Mouse (Mus musculus) c-Kit-positive CD71-positive TER-119-negative erythroid progenitor cells, embryonic 14.5 days (primary cell): ENCODE data around the gene Atp2a1.

Experiments used
- DNase-seq: peaks from one replicate; pipeline ENCODE4 v3.0.0-alpha.2; 2013; ENCODE audit warnings: low read depth

Gene Atp2a1

DNA sequence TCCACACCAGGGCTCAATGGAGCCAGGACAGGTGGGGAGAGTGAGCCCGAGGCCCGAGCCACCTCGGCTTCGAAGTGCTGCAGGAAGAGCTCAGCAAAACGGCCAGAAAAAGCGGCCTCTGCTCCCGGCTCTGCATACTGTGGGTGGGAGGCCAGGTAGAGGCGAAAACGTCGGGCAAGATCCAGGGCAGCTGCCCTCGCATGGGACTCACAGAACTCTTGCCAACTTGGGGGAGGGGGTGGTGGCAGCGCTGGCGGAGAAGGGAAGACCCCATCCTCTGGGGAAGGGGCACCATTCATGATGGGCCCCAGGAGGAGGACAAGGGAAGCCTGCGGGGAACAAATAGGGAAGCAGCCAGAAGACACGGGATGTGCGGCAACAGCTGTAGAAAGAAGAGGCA is 9.8 kb upstream of the Atp2a1 start:
- no peak for DNase-seq

GRCm38 (mm10) chr7:126472306-126472705 is 9.4 kb upstream of the Atp2a1 start:
- DNase-seq, result no peak

DNA sequence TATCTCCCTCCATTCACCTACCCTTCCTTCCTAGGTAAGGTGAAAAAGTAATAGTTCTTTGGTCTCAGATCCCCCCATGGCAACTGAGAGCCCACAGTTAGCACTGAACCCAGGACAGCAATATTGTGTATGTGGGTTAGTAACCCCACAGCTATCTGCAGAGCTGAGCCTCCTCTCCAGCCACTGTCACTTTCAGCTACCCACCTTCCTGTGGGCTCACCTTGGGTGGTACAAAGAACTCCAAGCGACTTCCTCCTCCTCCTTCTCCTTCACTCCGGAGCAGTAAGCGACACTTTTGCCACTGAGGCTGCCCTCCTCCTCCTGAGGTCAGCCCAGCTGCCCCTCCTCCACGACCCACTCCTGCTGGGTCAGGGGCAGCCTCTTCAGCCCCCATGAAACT is 8.9 kb upstream of the Atp2a1 start:
- no peak for DNase-seq

GRCm38 (mm10) chr7:126471361-126471760 is 8.5 kb upstream of the Atp2a1 start:
- DNase-seq, result no peak

DNA sequence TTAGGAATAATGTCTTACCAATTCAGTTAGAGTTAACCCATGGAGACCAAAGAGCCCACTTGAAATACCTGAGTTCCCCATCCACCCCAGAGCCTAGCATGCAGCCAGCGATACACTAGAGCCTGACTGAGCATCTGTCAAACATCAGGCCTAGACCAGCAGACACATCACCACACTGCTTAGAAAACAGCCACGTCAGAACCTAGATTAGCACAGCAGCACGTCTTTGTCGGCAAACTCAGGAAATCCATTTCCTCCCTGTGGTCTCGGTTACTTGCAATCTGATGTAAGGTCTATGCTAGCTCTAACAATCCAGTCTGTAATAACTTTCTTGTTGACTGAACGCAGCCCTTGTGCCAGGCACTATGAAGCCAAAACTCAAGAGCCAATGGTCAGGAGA is 7.2 kb upstream of the Atp2a1 start:
- no peak for DNase-seq

GRCm38 (mm10) chr7:126467834-126468627 is 5.1 kb upstream of the Atp2a1 start:
- DNase-seq, result no peak

- peak; percentile 59 for DNase-seq
Observed at GRCm38 (mm10) chr7:126467271-126467670, 4.4 kb upstream of the Atp2a1 start.

DNA sequence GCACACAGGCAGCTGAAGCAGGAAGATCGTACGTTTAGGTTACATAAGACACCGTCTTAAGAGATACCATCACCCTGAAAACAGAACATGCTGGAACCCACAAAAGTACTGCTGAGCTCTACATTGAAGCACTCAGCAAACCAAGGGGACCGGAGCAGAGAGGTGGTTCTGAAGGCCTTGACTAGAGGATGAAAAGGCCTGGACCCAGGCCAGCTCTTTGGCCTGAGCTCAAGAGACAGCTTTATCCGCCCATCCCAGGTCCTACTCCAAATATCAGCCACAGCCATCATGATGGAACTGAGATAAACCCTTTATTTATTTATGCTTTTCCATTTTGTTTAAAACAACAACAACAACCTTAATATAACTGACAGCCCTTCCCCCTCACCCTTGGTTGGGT is 3.8 kb upstream of the Atp2a1 start:
- no peak for DNase-seq

GRCm38 (mm10) chr7:126466116-126466515 is 3.2 kb upstream of the Atp2a1 start:
- no peak for DNase-seq

DNA sequence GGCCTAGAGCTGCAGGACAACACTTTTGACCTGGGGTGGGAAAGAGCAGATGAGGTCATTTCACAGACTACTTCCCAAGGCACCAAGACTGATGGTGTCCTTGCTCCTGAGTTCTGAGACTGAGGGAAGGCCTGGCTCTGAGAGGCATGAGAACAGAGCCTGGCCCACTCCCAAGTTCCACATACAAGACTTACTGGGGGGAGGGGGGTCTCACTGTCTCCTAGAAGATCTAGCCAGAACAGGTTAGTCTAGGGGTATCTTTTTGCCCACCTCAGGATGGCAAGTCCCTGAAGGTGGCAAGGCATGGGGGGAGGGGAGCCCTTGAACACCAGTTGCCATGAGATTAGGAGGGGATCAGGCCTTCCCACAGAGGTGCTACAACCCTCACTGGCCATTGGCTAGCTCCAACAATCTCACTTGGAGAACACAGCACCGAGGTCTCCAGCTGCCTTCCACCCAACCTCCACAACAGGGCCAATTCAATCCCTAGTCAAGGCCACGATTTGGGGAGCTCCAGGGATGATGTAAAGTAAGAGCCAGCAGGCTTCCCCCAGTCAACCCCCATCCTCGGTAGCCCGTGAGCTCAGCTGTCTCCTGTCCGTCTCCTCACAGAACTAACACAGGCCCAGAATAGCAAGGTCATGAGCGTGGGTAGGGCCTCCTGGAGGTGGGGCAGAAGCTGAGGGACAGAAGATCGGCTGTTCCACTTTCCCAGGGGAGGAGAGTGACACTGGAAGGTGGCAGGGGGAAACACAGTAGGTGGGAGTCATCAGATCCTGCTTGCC is 2.5 kb upstream of the Atp2a1 start:
- no peak for DNase-seq

DNA sequence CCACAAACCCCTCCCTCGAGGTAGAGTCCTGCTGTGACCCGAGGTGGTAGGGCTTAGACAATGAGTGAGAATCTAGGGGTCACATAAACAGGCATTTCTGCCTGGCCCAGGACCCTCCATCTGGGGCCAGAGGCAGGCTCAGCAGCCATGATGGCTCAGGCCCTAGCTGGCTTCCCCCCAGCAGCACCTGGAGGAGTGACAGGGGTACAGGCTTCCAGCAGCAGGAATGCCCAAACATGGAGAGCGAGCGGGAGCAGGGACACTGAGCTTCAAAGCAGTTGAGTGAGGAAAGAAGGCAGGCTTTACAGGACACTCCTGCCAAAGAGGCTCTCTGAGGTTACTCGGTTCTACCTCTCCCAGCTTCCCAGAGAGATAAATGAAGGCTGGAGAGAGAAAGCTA is 1.9 kb upstream of the Atp2a1 start:
- DNase-seq, result no peak

DNA sequence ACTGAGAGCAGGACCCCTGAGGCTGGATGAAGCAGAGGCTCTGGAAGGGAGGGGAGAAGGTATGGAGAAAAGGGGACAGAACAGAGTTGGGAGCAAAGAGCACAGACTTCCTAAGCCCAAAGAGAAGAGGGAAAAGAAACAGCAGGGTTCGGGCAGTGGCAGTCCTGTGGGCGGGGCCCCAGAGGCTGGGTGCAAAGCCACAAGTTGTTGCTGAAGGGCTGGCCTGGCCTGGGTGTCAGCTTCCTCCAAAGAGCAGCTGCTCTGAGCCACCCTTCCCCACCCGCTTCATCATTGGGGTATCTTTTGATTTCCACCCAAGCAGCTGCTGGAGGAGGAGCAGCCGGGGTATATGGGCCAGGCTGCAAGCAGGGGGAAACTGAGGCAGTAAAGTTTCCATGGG is 1.2 kb upstream of the Atp2a1 start:
- no peak for DNase-seq

- DNase-seq, result no peak
Observed at GRCm38 (mm10) chr7:126463547-126463946, 639 bp upstream of the Atp2a1 start.

DNA sequence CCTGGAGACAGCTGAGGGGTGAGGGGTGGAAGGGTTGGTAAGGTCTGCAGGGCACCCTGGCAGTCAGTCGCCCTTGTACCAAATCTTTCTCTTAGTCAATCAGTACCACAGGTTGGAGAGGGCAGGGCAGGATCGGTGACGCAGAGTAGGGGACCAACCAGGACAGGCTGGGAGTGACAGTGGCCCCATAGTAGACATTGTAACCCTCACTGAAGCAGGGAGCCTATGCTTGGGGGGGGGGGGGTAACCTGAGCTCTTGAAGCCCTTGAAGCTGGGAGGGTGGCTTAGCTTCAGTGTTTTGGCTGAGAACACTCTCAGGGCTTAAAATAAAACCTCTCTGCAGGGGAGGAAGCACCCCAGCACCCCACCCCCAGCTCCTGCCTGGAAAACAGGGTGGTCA is 1.3 kb downstream of the Atp2a1 start:
- no peak for DNase-seq

DNA sequence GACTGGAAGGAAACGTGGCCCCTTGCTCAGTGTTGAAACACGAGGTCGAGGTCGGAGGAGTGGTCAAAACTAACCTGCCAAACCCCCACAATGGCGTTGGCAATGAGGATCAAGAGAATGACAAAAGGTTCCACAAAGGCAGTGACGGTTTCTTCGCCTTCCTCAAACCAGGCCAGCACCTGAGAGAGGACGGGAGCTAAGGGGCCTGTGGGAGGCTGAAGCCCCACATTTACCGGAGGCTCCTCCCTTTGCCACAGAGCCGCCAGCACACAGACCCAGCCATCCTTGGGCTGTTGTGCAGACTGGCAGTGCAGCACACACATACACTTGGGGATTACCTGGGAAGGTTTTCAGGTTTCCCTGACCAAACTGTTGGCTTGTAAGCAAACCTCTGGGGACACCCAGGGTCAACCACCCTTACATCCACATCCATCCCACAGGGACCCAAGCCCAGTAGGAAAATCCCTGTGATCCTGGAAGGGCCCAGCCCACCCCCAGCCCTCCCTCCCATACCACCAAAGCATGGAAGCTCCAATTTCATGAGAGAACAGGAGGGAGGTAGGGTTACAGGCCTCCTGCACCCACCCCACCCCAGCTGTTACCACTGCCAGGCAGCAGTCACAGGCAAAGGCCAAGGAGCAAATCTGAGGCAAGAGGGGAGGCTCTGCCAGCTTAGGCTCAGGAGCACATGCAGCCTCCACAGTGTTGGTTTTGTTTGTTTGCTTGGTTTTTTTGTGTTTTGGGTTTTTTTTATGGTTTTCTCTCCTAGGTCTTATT is 2.1 kb downstream of the Atp2a1 start:
- DNase-seq, result no peak

DNA sequence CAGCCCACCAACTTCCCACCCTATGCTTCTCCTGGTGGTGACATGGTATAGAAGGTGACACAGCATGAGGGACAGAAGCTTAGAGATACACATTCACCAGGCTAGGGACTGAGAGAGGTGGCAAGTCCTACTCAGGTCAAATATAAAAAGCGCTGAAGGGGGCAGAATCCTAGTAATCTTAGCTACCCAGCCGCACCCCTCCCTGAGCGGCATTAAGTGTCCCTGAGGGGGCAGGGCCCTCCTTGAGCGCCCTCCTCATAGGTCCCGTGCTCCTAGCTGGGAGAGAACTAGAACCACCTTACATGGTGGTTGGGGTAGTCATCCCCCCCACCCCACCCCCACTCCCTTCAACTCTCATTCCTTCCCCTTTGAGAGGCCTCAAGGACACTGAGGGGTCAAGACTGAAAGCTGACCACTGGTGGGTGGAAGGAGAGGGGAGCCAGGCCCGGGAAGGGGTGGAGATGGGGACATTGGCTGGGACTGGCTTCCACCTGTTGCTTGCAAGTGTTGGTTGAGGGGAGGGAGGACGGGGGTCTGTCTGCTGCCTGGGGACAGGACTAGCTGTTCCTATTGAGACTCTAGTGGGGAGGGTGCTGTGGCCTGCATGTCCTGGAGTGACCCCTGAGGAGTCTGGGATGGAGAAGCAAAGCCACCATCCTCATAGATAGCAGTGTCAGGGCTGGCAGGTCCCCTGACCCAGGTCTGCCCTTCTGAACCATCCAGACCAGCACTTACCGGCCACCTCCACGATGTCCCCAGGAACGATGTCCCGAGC is 3.9 kb downstream of the Atp2a1 start:
- DNase-seq, result no peak

- no peak for DNase-seq
Observed at GRCm38 (mm10) chr7:126458225-126458624, 4.7 kb downstream of the Atp2a1 start.

GRCm38 (mm10) chr7:126456382-126457266 is 6.3 kb downstream of the Atp2a1 start:
- DNase-seq, result no peak

- no peak for DNase-seq
Observed at GRCm38 (mm10) chr7:126455242-126455641, 7.7 kb downstream of the Atp2a1 start.

DNA sequence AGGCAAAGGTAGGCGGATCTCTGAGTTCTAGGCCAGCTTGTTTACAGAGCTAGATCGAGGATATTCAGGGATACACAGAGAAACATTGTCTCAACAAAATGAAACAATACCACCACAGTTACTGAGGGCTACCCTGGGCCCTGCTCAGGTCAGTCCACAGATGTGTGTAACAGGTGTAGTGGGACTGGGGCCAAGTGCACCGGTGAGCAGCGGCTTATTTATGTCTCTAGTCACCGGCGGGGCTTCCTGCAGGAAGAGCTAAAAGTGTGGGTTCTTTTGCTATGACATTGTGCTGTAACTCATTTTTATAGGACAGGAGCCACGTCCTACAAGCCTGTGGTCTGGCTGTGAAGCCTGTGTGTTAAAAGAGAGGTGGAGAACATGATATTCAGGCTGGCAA is 9.0 kb downstream of the Atp2a1 start:
- DNase-seq, result no peak

- DNase-seq, result no peak
Observed at GRCm38 (mm10) chr7:126452244-126452643, 10.7 kb downstream of the Atp2a1 start.
